In genomic region chr13:59940414-59941205, GRCm38 (mm10) we compare ENCODE assay signal across 13 mouse cellular contexts.
DNase-seq lines count a peak whose midpoint lies in the region; ATAC-seq and TF ChIP-seq lines count a peak whose summit lies in the region.
"Had no signal": no experiment of that assay in that cellular context is flagged by ENCODE, and none has a peak within 500 bp of the region (broad histone marks: within the 10 kb centered on the region; RNA-seq: fewer than 3 reads in every experiment).

No protein-coding gene starts in this region.

- no peak overlapping the region for H3K4me3 ChIP-seq in lung, embryonic 14.5 days (ENCODE audit: low read depth, low read length)
- no peak overlapping the region for H3K4me3 ChIP-seq in forebrain, postnatal 0 days (ENCODE audit: low read depth, low read length)
- no peak overlapping the region for H3K4me3 ChIP-seq in limb, embryonic 15.5 days
- H3K4me3 ChIP-seq in neural tube, embryonic 15.5 days (replicated peaks): no peak overlapping the region
- H3K4me3 ChIP-seq: liver, embryonic 12.5 days had no signal

- no peaks in the 10 kb centered on the region for H3K4me1 ChIP-seq in lung, embryonic 14.5 days (ENCODE audit: insufficient read depth)
- H3K4me1 ChIP-seq in forebrain, postnatal 0 days (ENCODE audit: insufficient read depth): 0 out of 2 replicates have a peak, but pooled peaks cover under 1% of the 10 kb centered on the region
- H3K4me1 ChIP-seq in limb, embryonic 15.5 days: peaks cover 10% of the 10 kb centered on the region
- H3K4me1 ChIP-seq in neural tube, embryonic 15.5 days: peaks cover 7% of the 10 kb centered on the region; the same call in 1 of the 2 replicates
- H3K4me1 ChIP-seq: liver, embryonic 12.5 days had no signal

- no peak overlapping the region for H3K27ac ChIP-seq in lung, embryonic 14.5 days (ENCODE audit: low read depth)
- H3K27ac ChIP-seq in forebrain, postnatal 0 days (ENCODE audit: low read depth, low read length): no peak overlapping the region
- H3K27ac ChIP-seq in limb, embryonic 15.5 days: no peak overlapping the region
- no peak overlapping the region for H3K27ac ChIP-seq in neural tube, embryonic 15.5 days (replicated peaks)
- H3K27ac ChIP-seq: liver, embryonic 12.5 days had no signal

- H3K27me3 ChIP-seq in lung, embryonic 14.5 days (ENCODE audit: insufficient read depth, low read length): peaks cover 10% of the 10 kb centered on the region; the same call in 1 of the 2 replicates
- H3K27me3 ChIP-seq in forebrain, postnatal 0 days (ENCODE audit: insufficient read depth, low read length): no peaks in the 10 kb centered on the region
- no peaks in the 10 kb centered on the region for H3K27me3 ChIP-seq in limb, embryonic 15.5 days
- H3K27me3 ChIP-seq in neural tube, embryonic 15.5 days (replicated peaks): no peaks in the 10 kb centered on the region

- H3K9ac ChIP-seq in lung, embryonic 14.5 days: no peak overlapping the region
- 0 out of 2 replicates have a peak overlapping the region, but pooled peaks have one; percentile 6 for H3K9ac ChIP-seq in forebrain, postnatal 0 days
- no peak overlapping the region for H3K9ac ChIP-seq in limb, embryonic 15.5 days
- H3K9ac ChIP-seq in neural tube, embryonic 15.5 days (replicated peaks): no peak overlapping the region
- H3K9ac ChIP-seq: liver, embryonic 12.5 days had no signal

- ATAC-seq in lung, embryonic 14.5 days (ENCODE audit: insufficient read depth): no peak
- ATAC-seq in forebrain, postnatal 0 days: no peak
- ATAC-seq in limb, embryonic 15.5 days (ENCODE audit: insufficient number of reproducible peaks, low FRiP score, low TSS enrichment, low read depth): no peak
- ATAC-seq in neural tube, embryonic 15.5 days (ENCODE audit: low FRiP score): no peak
- ATAC-seq: inflammation-experienced regulatory T-cells, adult 6 months; liver, embryonic 12.5 days had no signal

- peak overlapping the region; percentile 40; the same call in 1 of the 2 replicates for H3K4me2 ChIP-seq in lung, embryonic 14.5 days
- H3K4me2 ChIP-seq in forebrain, postnatal 0 days (ENCODE audit: low read depth): 0 out of 2 replicates have a peak overlapping the region, but pooled peaks have one; percentile 8
- peak overlapping the region; percentile 10; the same call in 1 of the 2 replicates for H3K4me2 ChIP-seq in limb, embryonic 15.5 days
- peak overlapping the region; percentile 38; the same call in 1 of the 2 replicates for H3K4me2 ChIP-seq in neural tube, embryonic 15.5 days
- H3K4me2 ChIP-seq: liver, embryonic 12.5 days had no signal

- no peaks in the 10 kb centered on the region for H3K36me3 ChIP-seq in lung, embryonic 14.5 days (ENCODE audit: insufficient read depth)
- H3K36me3 ChIP-seq in forebrain, postnatal 0 days (ENCODE audit: insufficient read depth): no peaks in the 10 kb centered on the region
- no peaks in the 10 kb centered on the region for H3K36me3 ChIP-seq in limb, embryonic 15.5 days
- H3K36me3 ChIP-seq in neural tube, embryonic 15.5 days: no peaks in the 10 kb centered on the region
- H3K36me3 ChIP-seq: liver, embryonic 12.5 days had no signal

- WGBS in lung, embryonic 14.5 days: 26% methylated on average over 16 of the region's 16 CpGs
- WGBS in forebrain, postnatal 0 days: 26% methylated on average over 16 of the region's 16 CpGs
- WGBS in limb, embryonic 15.5 days: 26% methylated on average over 16 of the region's 16 CpGs
- 29% methylated on average over 16 of the region's 16 CpGs for WGBS in neural tube, embryonic 15.5 days

- H3K9me3 ChIP-seq in lung, embryonic 14.5 days (ENCODE audit: low read depth, low read length): no peaks in the 10 kb centered on the region
- no peaks in the 10 kb centered on the region for H3K9me3 ChIP-seq in forebrain, postnatal 0 days (ENCODE audit: low read length)
- no peaks in the 10 kb centered on the region for H3K9me3 ChIP-seq in limb, embryonic 15.5 days
- H3K9me3 ChIP-seq in neural tube, embryonic 15.5 days (replicated peaks): no peaks in the 10 kb centered on the region
- H3K9me3 ChIP-seq: liver, embryonic 12.5 days had no signal

- TF ChIP-seq CTCF in lung, embryonic 14.5 days (IDR thresholded peaks at IDR 0.05; ENCODE audit: low read depth): no peak
- no peak for TF ChIP-seq CTCF in forebrain, postnatal 0 days (IDR thresholded peaks at IDR 0.05; ENCODE audit: low read depth)

- no peak for DNase-seq in lung, embryonic 14.5 days
- DNase-seq in lung, postnatal 36 days: no peak
- DNase-seq in forebrain, postnatal 0 days: no peak
- no peak for DNase-seq in retina, embryonic 14.5 days (ENCODE audit: low spot score)
- no peak for DNase-seq in embryo, embryonic 10 days (ENCODE audit: low spot score)
- no peak for DNase-seq in layer of hippocampus, postnatal 25 days (ENCODE audit: extremely low spot score in 1 of 2, low spot score in 1 of 2)
- DNase-seq: cerebellum, postnatal 36 days; lung, postnatal 4 days; thymus, postnatal 4 days had no signal
